Mouse (Mus musculus) kidney, embryonic 16.5 days (tissue): ENCODE measurements at regions not wholly inside any gene's neighbourhood (a gene's known extent, or its start where the extent isn't known, plus 50 kb on each side); places are given as distances from the start of the nearest gene placed in this dataset.
"Not testable (repeated sequence)": the region's sequence is repeated elsewhere in the genome, so short reads cannot be mapped to it uniquely, and the experiment has no call there.

Source experiments
- ATAC-seq: fragments of 200-750 bp; cut with Nextera tagmentation; 2 replicates; pipeline ENCODE4 v1.8.0; 2017; ENCODE audit warnings: moderate TSS enrichment; ENCODE audit not compliant: low FRiP score, low TSS enrichment
- H3K27ac ChIP-seq: fragments of 300-500 bp; sonication (generic); 2 replicates; pipeline ENCODE4 v1.5.1; 2014; ENCODE audit warnings: low read length
- H3K27me3 ChIP-seq: fragments of 300-500 bp; sonication (generic); 2 replicates; pipeline ENCODE4 v1.6.1; 2014; ENCODE audit warnings: low read length, control low read depth, mixed read lengths; ENCODE audit not compliant: insufficient read depth
- H3K36me3 ChIP-seq: fragments of 300-500 bp; sonication (generic); 2 replicates; pipeline ENCODE4 v1.6.1; 2014; ENCODE audit warnings: low read length, control low read depth, mixed read lengths; ENCODE audit not compliant: insufficient read depth
- H3K4me1 ChIP-seq: fragments of 300-500 bp; sonication (generic); 2 replicates; pipeline ENCODE4 v1.6.1; 2014; ENCODE audit warnings: low read length, control low read depth, mixed read lengths; ENCODE audit not compliant: insufficient read depth
- H3K4me2 ChIP-seq: fragments of 300-500 bp; sonication (generic); replicated peaks from 2 replicates; pipeline ENCODE4 v1.6.1; 2014; ENCODE audit warnings: low read depth, low read length
- H3K4me3 ChIP-seq: fragments of 300-500 bp; sonication (generic); 2 replicates; pipeline ENCODE4 v1.5.1; 2014; ENCODE audit warnings: mild to moderate bottlenecking, low read length
- H3K9ac ChIP-seq: fragments of 300-500 bp; sonication (generic); replicated peaks from 2 replicates; pipeline ENCODE4 v1.6.1; 2014; ENCODE audit warnings: low read length
- H3K9me3 ChIP-seq: fragments of 300-500 bp; sonication (generic); 2 replicates; pipeline ENCODE4 v1.6.1; 2016; ENCODE audit warnings: low read length, control low read depth
- WGBS: fragments of 180-500 bp; shearing (Covaris S2); extraction: QIAGEN DNeasy Blood & Tissue Kit; methylation state at CpG from one replicate; pipeline ENCODE4 v1.1.7; 2014; 5-methylcytosine and 5-hydroxymethylcytosine counted together

DNA sequence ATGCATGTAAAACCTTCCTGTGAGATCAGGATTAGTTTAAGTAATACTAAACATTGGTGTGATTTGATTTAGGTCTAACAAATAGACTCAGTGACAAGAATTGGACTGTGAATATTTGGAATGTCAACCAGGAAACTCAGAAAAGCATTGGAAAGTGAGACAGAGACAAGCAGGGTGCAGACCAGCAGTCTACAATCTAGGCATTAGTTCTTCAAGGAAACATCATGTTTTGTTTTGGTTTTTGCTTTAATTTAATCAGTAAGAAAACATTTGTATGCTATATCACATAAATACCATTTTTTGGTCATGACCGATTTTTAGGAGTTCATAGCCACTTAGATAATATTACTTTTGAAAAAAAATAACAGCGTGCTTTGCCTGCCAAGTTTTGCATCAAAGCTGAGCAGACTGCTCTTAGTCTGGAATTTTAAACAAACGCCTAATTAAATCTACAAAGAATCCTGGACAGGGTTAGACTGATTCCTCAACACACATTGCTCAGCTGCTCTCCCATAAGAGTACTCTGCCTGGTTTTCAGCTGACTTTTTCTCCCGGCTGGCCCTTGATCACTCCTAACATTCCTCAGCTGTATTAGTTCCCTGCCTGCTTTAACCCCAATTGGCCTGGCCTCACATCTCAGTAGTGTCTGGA, 396.5 kb upstream of the Kcnh7 start:
- H3K27me3 ChIP-seq: no peaks in the 10 kb centered on the region
- H3K27ac ChIP-seq: no peak overlapping the region
- 0 out of 2 replicates have a peak, but pooled peaks have one; percentile 19 for ATAC-seq
- H3K4me1 ChIP-seq: no peaks in the 10 kb centered on the region
- no peak overlapping the region for H3K4me2 ChIP-seq
- no peak overlapping the region for H3K4me3 ChIP-seq
- WGBS: 55% methylated on average over 4 of the region's 4 CpGs
- no peaks in the 10 kb centered on the region for H3K36me3 ChIP-seq
- no peak overlapping the region for H3K9ac ChIP-seq
- H3K9me3 ChIP-seq: no peaks in the 10 kb centered on the region

DNA sequence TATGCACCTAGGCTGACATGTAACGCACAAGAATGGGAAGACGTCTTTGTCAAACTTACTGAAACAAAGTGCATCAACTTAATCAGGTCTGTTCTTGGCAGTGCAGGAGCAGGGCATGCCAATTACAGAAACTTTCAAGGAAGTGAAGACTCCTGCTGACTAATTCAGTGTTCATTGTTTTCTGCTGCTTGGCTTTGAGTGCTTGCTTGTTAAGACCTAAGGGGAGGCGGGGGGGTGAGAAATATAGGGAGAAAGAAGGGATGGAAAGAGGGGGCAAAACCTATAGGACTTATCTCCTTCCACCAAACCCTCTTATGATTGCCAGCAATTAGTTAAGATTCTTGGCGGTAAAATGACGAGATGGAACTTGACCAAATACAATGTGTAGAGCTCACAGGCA, 391.1 kb upstream of the Kcnh7 start:
- 86% methylated on average over 5 of the region's 5 CpGs for WGBS

DNA sequence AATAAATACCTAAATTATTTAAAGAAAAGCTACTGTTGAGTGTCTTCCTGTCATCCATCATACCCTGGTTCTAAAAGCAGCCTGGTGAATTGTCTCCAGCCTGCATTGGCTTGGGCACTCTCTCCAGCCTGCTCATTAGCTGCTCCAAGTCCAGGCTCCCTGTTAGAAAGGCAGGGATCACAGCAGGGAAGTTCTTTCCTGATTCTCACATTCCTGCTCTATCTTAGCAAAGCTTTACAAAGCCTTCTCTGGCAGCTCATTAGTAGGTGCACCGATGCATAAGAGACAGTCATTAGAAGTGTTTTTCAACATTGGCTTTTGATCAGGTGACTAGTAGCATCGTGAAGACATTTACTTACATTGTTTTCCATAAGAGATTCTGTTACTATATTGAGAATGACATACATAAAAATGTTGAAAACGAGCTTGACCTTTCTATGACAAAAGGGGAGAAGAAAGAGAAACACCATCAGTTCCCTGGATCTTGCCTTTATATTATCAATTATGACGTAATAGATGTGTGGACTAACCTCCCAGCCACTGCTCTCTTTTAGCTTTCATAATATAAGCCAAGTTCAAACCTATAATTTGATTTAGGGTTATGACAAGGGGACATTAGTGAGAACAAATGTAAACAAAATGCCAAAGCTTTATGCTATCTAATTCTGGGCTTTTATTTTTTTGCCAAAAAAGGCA, 390.1 kb upstream of the Kcnh7 start:
- Histone ChIP-seq H3K9me3 (no peaks in the 10 kb centered on the region), H3K4me1 (no peaks in the 10 kb centered on the region), H3K4me2 (no peak overlapping the region), H3K4me3 (no peak overlapping the region), H3K36me3 (no peaks in the 10 kb centered on the region), H3K27me3 (no peaks in the 10 kb centered on the region), H3K27ac (no peak overlapping the region), H3K9ac (no peak overlapping the region)
- no peak for ATAC-seq
- 42% methylated on average over 4 of the region's 4 CpGs for WGBS

More for the DNA sequence above, 391.1 kb upstream of the Kcnh7 start:
- Histone ChIP-seq H3K36me3 (no peaks in the 10 kb centered on the region), H3K27me3 (no peaks in the 10 kb centered on the region), H3K9ac (no peak overlapping the region), H3K9me3 (no peaks in the 10 kb centered on the region), H3K4me3 (no peak overlapping the region), H3K27ac (no peak overlapping the region), H3K4me2 (no peak overlapping the region), H3K4me1 (no peaks in the 10 kb centered on the region)
- no peak for ATAC-seq

DNA sequence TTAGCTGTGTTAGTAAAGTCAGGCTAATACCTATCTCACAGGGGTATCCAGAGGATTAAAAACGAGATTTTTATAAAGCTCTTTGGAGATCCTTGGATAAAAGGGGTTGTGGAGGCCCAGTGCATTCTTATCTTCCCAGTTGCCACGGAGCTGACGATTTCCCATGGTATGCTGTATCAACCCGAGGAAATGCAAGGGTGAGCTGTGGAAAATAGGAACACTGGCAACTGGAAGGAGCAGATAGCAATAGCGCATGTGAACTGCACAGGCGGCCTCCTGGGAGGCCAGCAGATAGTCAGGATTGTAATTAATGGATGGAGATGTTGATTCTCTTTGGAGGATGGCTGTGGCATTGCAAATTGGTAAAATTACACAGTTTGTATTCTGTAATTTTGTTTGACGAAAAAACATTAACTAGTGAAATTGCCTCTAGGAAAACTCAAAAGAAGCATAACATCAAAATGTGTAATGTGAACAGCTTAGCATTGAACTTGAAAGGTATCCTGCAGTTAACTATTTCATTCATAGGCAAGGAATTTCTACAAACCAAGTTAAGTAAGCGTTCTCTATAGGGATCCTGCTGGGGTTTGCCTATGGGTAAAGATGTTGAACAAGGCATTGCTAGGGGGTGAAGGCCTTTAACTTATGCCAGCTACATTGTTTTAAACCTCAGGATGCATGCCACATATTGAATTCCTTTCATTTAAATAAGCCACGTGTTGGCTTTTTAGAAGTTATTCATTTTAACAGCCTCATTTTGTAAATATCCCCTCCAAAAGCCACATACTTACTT, 389.1 kb upstream of the Kcnh7 start:
- no peak for ATAC-seq
- Histone ChIP-seq H3K27ac (no peak overlapping the region), H3K4me3 (no peak overlapping the region), H3K9me3 (no peaks in the 10 kb centered on the region), H3K36me3 (no peaks in the 10 kb centered on the region), H3K27me3 (no peaks in the 10 kb centered on the region), H3K4me1 (no peaks in the 10 kb centered on the region), H3K9ac (no peak overlapping the region), H3K4me2 (no peak overlapping the region)
- 65% methylated on average over 9 of the region's 9 CpGs for WGBS

DNA sequence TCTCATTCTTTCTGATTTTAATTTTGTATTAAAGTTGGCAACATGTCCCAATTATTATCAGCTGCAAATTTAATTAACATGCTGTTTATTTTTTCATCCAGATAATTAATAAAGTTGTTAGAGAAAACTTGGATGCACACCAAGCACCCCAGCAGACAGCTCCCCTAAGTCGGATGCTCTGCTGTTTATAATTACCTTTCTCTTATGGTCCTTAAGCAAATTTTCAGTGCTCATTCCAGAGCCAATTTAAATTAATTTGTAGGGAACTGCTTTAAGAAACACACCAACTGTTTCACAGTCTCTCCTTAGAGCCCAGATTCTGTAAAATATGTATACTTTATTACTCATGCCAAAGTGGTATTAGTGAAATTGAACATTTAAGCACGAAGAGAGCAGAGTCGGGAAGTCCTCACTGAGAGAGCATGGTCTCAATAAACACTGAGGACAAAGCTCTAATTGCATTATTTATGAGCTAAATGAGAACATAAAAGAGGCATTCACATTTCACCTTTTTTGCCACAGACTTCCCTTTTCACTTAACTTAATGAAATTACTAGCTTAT, 372.9 kb upstream of the Kcnh7 start:
- Histone ChIP-seq H3K4me2 (no peak overlapping the region), H3K4me1 (no peaks in the 10 kb centered on the region), H3K27me3 (no peaks in the 10 kb centered on the region), H3K27ac (no peak overlapping the region), H3K4me3 (no peak overlapping the region), H3K9ac (no peak overlapping the region), H3K9me3 (no peaks in the 10 kb centered on the region), H3K36me3 (no peaks in the 10 kb centered on the region)
- 63% methylated on average over 3 of the region's 3 CpGs for WGBS
- no peak for ATAC-seq

DNA sequence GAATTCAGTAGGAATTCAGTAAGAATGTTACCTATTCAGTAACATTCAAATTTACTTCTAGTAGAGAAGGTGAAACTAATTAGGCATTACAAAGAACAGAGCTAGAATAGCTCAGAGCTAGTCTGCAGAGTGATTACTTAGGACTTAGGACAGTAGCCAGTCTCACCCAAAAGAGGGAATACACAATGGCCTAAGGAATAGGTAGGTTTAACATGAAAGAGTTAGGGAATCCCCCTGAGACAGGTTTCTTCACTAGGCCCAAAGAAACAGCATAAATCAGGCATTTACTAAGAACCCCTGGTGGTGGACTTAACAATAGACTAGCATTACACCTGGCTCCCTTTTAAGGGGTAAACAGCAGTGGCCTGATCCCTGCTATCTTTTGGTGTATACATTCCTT, 357.7 kb upstream of the Kcnh7 start:
- not testable (repeated sequence) for H3K36me3 ChIP-seq, H3K4me3 ChIP-seq, H3K9me3 ChIP-seq, H3K9ac ChIP-seq, ATAC-seq, H3K4me1 ChIP-seq, H3K4me2 ChIP-seq, H3K27ac ChIP-seq, H3K27me3 ChIP-seq

DNA sequence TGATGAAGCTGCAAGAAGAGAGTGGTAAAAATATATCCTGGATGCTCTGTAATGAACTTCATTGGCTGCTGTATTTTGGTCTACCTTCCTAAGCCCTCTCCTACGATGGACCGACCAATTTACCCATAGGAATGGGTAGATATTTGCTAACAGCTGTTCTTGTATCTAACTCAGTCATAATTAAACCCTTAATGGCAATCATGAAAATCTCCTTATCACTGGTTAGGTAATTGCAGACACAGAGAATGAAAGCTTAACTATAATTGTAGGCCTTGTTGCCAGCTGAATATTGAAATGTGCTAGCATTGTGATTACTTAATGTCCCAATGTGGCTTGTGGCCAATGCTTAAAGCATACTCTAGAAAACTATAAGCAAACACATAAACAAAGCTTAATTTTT, 334.4 kb upstream of the Kcnh7 start:
- Histone ChIP-seq H3K27ac (no peak overlapping the region), H3K27me3 (no peaks in the 10 kb centered on the region), H3K36me3 (no peaks in the 10 kb centered on the region), H3K4me3 (no peak overlapping the region), H3K9ac (no peak overlapping the region), H3K4me1 (no peaks in the 10 kb centered on the region), H3K4me2 (no peak overlapping the region), H3K9me3 (no peaks in the 10 kb centered on the region)
- 97% methylated on average over 2 of the region's 2 CpGs for WGBS
- no peak for ATAC-seq

DNA sequence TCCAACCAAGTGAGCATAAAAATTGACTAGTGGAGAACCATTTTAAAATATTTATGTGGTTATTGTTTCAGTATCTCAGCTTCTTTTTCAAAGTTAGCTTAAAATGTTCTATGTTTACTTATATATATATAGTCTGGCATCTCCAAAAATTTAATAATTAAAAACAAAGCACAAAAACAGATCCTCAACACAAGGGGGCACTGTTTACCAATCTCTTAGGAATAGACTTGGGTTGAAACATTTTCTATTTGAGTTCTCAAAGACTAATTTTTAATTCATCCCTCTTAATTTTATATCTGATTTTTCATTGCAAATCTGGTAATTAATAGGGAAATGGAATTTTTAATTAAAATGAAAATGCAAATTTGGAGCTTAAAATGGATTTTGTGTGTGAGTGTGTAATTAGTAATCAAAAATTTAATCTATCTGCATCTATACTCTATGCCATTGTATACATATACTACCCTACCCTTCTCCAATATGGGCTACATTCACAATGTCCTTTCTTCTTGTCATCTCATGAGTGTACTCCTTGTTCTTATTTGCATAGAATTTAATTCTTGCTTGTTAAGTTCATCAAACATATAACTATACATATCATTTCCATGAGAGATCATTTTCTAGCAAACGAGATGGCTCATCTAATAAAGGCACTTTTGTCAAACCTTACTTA, 329.6 kb upstream of the Kcnh7 start:
- Histone ChIP-seq H3K4me2 (no peak overlapping the region), H3K4me1 (no peaks in the 10 kb centered on the region), H3K27me3 (no peaks in the 10 kb centered on the region), H3K9ac (no peak overlapping the region), H3K9me3 (no peaks in the 10 kb centered on the region), H3K4me3 (no peak overlapping the region), H3K27ac (no peak overlapping the region), H3K36me3 (no peaks in the 10 kb centered on the region)
- no peak for ATAC-seq
- WGBS: 79% methylated on average over 1 of the region's 1 CpGs

DNA sequence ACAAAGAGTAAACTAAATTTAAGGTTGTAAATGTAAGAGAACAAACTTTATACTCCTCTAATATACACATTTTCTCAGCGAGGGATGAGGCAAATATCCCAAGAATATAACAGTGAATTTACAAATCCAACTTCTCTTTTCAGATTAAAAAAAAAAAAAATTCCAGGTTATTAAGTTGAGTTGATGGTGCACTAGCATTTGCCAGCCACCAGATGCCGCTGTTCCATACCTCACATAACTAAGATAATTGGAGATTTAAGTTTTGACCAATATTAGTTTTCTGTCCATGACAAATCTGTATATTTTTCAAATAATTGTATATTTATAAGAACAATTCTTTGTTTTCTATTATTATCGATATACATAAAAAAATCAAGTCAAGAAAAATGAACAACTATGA, 319.9 kb upstream of the Kcnh7 start:
- Histone ChIP-seq H3K4me1 (no peaks in the 10 kb centered on the region), H3K27me3 (no peaks in the 10 kb centered on the region), H3K4me3 (no peak overlapping the region), H3K36me3 (no peaks in the 10 kb centered on the region), H3K9me3 (no peaks in the 10 kb centered on the region), H3K27ac (no peak overlapping the region), H3K9ac (no peak overlapping the region), H3K4me2 (no peak overlapping the region)
- no peak for ATAC-seq
- WGBS: 9% methylated on average over 3 of the region's 3 CpGs
